Mouse (Mus musculus): ENCODE data around the gene Abcc12. TPM values are rescaled to one million over a fixed set of nuclear protein-coding genes. Genes with fewer than 3 reads are reported as not detected.

Abcc12 gene
- polyA plus RNA-seq, 1 experiment from 2014 or later = 0.05 TPM

GRCm38 (mm10) chr8:86470717-86471116, 109.8 kb downstream of the Abcc12 start:
- ATAC-seq (ENCODE audit: low FRiP score) (no peak), DNase-seq (ENCODE audit: low spot score, missing footprints) (no peak)
- no peaks in the 10 kb centered on the region for H3K9me3 ChIP-seq (ENCODE audit: control insufficient read depth, low read length)
- H3K4me3 ChIP-seq (ENCODE audit: low read depth, low read length) = no peak overlapping the region
- H3K36me3 ChIP-seq (ENCODE audit: control insufficient read depth, insufficient read depth, low read length) = no peaks in the 10 kb centered on the region
- H3K9ac ChIP-seq (ENCODE audit: low read length) = no peak overlapping the region
- no peak overlapping the region for H3K4me2 ChIP-seq
- H3K27me3 ChIP-seq (ENCODE audit: control insufficient read depth, insufficient read depth, low read length) = no peaks in the 10 kb centered on the region
- H3K4me1 ChIP-seq (ENCODE audit: control insufficient read depth, insufficient read depth, low read length) = no peaks in the 10 kb centered on the region
- 91% methylated on average over 2 of the region's 2 CpGs for WGBS
- H3K27ac ChIP-seq (ENCODE audit: low read depth, low read length) = no peak overlapping the region

- DNase-seq (ENCODE audit: low spot score, missing footprints) = no peak
- 100% methylated on average over 2 of the region's 2 CpGs for WGBS
- H3K9ac ChIP-seq (ENCODE audit: low read length) = no peak overlapping the region
- no peaks in the 10 kb centered on the region for H3K36me3 ChIP-seq (ENCODE audit: control insufficient read depth, insufficient read depth, low read length)
- H3K4me2 ChIP-seq = no peak overlapping the region
- H3K4me1 ChIP-seq (ENCODE audit: control insufficient read depth, insufficient read depth, low read length) = no peaks in the 10 kb centered on the region
- H3K27me3 ChIP-seq (ENCODE audit: control insufficient read depth, insufficient read depth, low read length) = no peaks in the 10 kb centered on the region
- H3K4me3 ChIP-seq (ENCODE audit: low read depth, low read length) = no peak overlapping the region
- ATAC-seq (ENCODE audit: low FRiP score) = no peak
- no peak overlapping the region for H3K27ac ChIP-seq (ENCODE audit: low read depth, low read length)
- H3K9me3 ChIP-seq (ENCODE audit: control insufficient read depth, low read length) = no peaks in the 10 kb centered on the region
Measured at GRCm38 (mm10) chr8:86463215-86463614, 117.3 kb downstream of the Abcc12 start.

DNA sequence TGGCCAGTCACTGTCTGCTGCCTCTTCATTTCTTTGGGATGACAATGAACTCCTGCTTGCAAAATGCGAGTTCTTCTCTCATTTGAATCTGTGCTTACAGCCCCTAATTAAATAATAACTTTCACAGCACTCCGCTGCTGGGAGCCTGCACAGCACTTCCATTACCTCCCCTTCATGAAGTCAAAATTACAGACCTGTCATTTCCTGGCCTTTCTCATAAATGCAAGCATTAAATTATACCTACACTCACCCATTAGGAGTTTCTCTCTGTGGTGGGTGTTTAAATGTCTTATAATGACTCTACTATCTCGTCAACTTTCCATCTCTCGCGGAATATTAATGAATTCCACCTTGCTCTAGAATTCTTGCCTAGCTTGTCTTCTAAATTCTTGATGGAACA, 120.1 kb downstream of the Abcc12 start:
- ATAC-seq (ENCODE audit: low FRiP score) = no peak
- Histone ChIP-seq H3K9ac (ENCODE audit: low read length) (no peak overlapping the region), H3K36me3 (ENCODE audit: control insufficient read depth, insufficient read depth, low read length) (no peaks in the 10 kb centered on the region), H3K4me1 (ENCODE audit: control insufficient read depth, insufficient read depth, low read length) (no peaks in the 10 kb centered on the region), H3K27ac (ENCODE audit: low read depth, low read length) (no peak overlapping the region), H3K4me3 (ENCODE audit: low read depth, low read length) (no peak overlapping the region), H3K4me2 (no peak overlapping the region), H3K9me3 (ENCODE audit: control insufficient read depth, low read length) (no peaks in the 10 kb centered on the region), H3K27me3 (ENCODE audit: control insufficient read depth, insufficient read depth, low read length) (no peaks in the 10 kb centered on the region)
- no peak for DNase-seq (ENCODE audit: low spot score, missing footprints)
- WGBS = 83% methylated on average over 5 of the region's 5 CpGs

DNA sequence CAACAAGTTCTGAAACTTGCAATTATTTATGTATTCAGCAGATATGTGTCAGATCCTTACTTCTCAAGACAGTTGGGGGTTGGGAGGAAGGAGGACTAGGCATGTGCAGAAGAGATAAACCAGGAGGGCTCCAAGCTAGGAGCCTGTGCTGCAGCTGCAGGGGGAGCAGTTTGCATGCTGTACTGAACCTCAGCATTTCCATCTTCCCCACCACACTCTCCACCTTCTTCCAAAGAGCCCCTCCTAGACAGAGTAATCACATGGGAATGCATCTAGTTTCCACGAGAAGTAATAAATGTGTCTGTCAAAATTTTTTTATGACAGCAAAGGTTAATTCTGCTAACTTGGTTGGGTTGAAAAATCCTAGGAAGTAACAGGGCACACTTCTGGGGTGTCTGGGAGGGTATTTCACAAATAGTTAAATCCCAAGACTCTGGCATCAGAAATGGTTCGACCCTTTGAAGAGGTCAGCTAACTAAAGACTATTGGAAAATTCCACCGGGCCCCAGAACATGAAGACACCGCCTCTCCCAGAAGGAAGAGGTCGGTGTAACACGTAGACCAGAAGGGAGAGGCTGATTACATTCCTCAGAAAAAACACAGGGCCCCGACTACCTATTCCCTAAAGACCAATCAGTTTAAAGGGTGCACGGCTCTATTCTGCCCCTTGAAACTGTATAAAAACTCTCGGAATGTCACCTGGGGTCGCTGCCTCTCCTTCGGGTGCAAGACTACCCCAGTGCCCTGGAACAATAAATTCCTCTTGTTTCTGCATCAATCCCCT, 126.6 kb downstream of the Abcc12 start:
- H3K9ac ChIP-seq (ENCODE audit: low read length) = no peak overlapping the region
- ATAC-seq (ENCODE audit: low FRiP score) (no peak), DNase-seq (ENCODE audit: low spot score, missing footprints) (no peak)
- no peaks in the 10 kb centered on the region for H3K9me3 ChIP-seq (ENCODE audit: control insufficient read depth, low read length)
- no peaks in the 10 kb centered on the region for H3K4me1 ChIP-seq (ENCODE audit: control insufficient read depth, insufficient read depth, low read length)
- no peaks in the 10 kb centered on the region for H3K27me3 ChIP-seq (ENCODE audit: control insufficient read depth, insufficient read depth, low read length)
- no peak overlapping the region for H3K4me3 ChIP-seq (ENCODE audit: low read depth, low read length)
- H3K27ac ChIP-seq (ENCODE audit: low read depth, low read length) = no peak overlapping the region
- H3K4me2 ChIP-seq = no peak overlapping the region
- no peaks in the 10 kb centered on the region for H3K36me3 ChIP-seq (ENCODE audit: control insufficient read depth, insufficient read depth, low read length)
- WGBS = 92% methylated on average over 11 of the region's 11 CpGs

DNA sequence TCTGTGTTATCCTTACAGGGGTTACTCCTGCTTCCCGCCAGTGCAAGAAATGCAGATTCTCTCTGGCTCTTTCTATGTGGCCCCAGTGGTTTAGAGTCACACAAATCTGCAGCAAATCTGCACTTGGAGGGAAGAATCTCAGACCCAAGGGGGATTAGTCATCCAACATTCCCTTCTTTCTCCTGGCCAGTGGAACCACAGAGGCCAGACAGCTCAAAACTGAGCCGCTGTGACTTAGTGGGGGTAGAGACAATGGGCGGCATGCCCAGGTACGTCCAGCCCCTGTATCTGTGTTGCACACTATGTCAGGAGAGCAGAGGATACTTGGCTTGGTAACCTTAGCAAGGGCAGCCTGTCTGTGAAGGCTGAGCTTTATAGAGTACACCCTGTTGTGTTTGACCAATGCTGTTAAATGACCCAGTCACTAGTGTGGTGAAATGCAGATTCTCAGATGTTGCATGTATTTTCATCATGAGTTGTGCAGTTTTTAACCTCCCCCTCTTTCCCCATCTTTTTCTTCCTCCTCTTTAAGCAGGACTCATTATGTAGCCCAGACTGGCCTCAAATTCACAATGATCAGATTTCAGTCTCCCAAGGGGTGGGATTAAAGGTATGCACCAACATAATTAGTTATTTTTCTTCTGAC, 130.5 kb downstream of the Abcc12 start:
- Histone ChIP-seq H3K4me3 (ENCODE audit: low read depth, low read length) (no peak overlapping the region), H3K36me3 (ENCODE audit: control insufficient read depth, insufficient read depth, low read length) (no peaks in the 10 kb centered on the region), H3K9ac (ENCODE audit: low read length) (no peak overlapping the region), H3K9me3 (ENCODE audit: control insufficient read depth, low read length) (no peaks in the 10 kb centered on the region), H3K27me3 (ENCODE audit: control insufficient read depth, insufficient read depth, low read length) (no peaks in the 10 kb centered on the region), H3K4me2 (no peak overlapping the region), H3K4me1 (ENCODE audit: control insufficient read depth, insufficient read depth, low read length) (no peaks in the 10 kb centered on the region), H3K27ac (ENCODE audit: low read depth, low read length) (no peak overlapping the region)
- ATAC-seq (ENCODE audit: low FRiP score) (no peak), DNase-seq (ENCODE audit: low spot score, missing footprints) (no peak)
- 88% methylated on average over 4 of the region's 4 CpGs for WGBS

- no peaks in the 10 kb centered on the region for H3K9me3 ChIP-seq (ENCODE audit: control insufficient read depth, low read length)
- no peak for DNase-seq (ENCODE audit: low spot score, missing footprints)
- no peak overlapping the region for H3K27ac ChIP-seq (ENCODE audit: low read depth, low read length)
- no peaks in the 10 kb centered on the region for H3K27me3 ChIP-seq (ENCODE audit: control insufficient read depth, insufficient read depth, low read length)
- H3K4me2 ChIP-seq = no peak overlapping the region
- H3K4me3 ChIP-seq (ENCODE audit: low read depth, low read length) = no peak overlapping the region
- ATAC-seq (ENCODE audit: low FRiP score) = no peak
- WGBS = 92% methylated on average over 4 of the region's 4 CpGs
- H3K9ac ChIP-seq (ENCODE audit: low read length) = no peak overlapping the region
- no peaks in the 10 kb centered on the region for H3K4me1 ChIP-seq (ENCODE audit: control insufficient read depth, insufficient read depth, low read length)
- H3K36me3 ChIP-seq (ENCODE audit: control insufficient read depth, insufficient read depth, low read length) = no peaks in the 10 kb centered on the region
Measured at GRCm38 (mm10) chr8:86445516-86445915, 135.0 kb downstream of the Abcc12 start.

DNA sequence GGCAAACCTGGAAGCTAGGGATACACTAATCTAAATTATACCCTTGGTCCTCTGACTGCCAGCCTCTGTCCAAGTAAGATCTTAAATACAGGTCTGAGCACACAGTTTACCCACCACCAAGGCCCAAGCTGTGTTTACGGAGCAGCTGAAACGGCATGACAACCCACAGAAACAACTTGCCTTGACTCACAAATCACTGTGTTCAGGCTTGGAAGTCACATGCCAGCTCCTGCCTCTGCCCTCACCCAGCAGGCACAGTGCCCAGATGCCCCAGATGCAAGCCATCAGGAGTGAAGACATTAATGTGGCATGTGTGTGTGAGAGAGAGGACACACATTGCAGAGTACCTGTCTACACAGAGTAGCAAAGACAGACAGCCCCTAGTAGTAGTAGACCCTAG, 136.7 kb downstream of the Abcc12 start:
- DNase-seq (ENCODE audit: low spot score, missing footprints) (no peak), ATAC-seq (ENCODE audit: low FRiP score) (no peak)
- Histone ChIP-seq H3K4me1 (ENCODE audit: control insufficient read depth, insufficient read depth, low read length) (peaks cover 10% of the 10 kb centered on the region), H3K27me3 (ENCODE audit: control insufficient read depth, insufficient read depth, low read length) (no peaks in the 10 kb centered on the region), H3K27ac (ENCODE audit: low read depth, low read length) (no peak overlapping the region), H3K4me2 (no peak overlapping the region), H3K9me3 (ENCODE audit: control insufficient read depth, low read length) (no peaks in the 10 kb centered on the region), H3K9ac (ENCODE audit: low read length) (no peak overlapping the region), H3K36me3 (ENCODE audit: control insufficient read depth, insufficient read depth, low read length) (no peaks in the 10 kb centered on the region), H3K4me3 (ENCODE audit: low read depth, low read length) (no peak overlapping the region)
- WGBS = 93% methylated on average over 2 of the region's 2 CpGs

DNA sequence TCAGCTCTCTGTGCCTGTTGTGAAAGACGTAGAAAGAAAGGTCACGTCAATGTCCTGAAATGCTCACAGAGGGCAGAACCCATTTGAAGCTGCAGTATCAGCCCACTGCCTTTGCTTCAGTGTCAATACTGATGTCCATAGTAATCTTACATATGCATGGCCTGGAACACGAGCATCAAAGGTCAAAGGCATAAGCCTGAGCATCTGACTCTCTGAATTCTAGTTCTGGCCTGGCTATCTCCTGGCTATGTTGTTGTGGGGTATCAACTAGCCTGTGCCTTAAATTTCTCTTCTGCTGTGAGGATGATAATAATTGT, 141.5 kb downstream of the Abcc12 start:
- no peaks in the 10 kb centered on the region for H3K36me3 ChIP-seq (ENCODE audit: control insufficient read depth, insufficient read depth, low read length)
- no peak for DNase-seq (ENCODE audit: low spot score, missing footprints)
- H3K9ac ChIP-seq (ENCODE audit: low read length) = no peak overlapping the region
- H3K9me3 ChIP-seq (ENCODE audit: control insufficient read depth, low read length) = no peaks in the 10 kb centered on the region
- H3K27ac ChIP-seq (ENCODE audit: low read depth, low read length) = peak overlapping the region; percentile 84
- ATAC-seq (ENCODE audit: low FRiP score) = no peak
- H3K4me2 ChIP-seq = peak overlapping the region; percentile 7; the same call in 1 of the 2 replicates
- 16% methylated on average over 3 of the region's 3 CpGs for WGBS
- no peak overlapping the region for H3K4me3 ChIP-seq (ENCODE audit: low read depth, low read length)
- no peaks in the 10 kb centered on the region for H3K27me3 ChIP-seq (ENCODE audit: control insufficient read depth, insufficient read depth, low read length)
- H3K4me1 ChIP-seq (ENCODE audit: control insufficient read depth, insufficient read depth, low read length) = peaks cover 22% of the 10 kb centered on the region

GRCm38 (mm10) chr8:86438133-86438982, 142.1 kb downstream of the Abcc12 start:
- DNase-seq (ENCODE audit: low spot score, missing footprints) (peak; percentile 94), ATAC-seq (ENCODE audit: low FRiP score) (peak; percentile 99)
- Histone ChIP-seq H3K4me1 (ENCODE audit: control insufficient read depth, insufficient read depth, low read length) (peaks cover 22% of the 10 kb centered on the region), H3K4me2 (peak overlapping the region; percentile 7; the same call in 1 of the 2 replicates), H3K36me3 (ENCODE audit: control insufficient read depth, insufficient read depth, low read length) (no peaks in the 10 kb centered on the region), H3K27me3 (ENCODE audit: control insufficient read depth, insufficient read depth, low read length) (no peaks in the 10 kb centered on the region), H3K9me3 (ENCODE audit: control insufficient read depth, low read length) (no peaks in the 10 kb centered on the region), H3K4me3 (ENCODE audit: low read depth, low read length) (no peak overlapping the region), H3K27ac (ENCODE audit: low read depth, low read length) (peak overlapping the region; percentile 84), H3K9ac (ENCODE audit: low read length) (no peak overlapping the region)
- 48% methylated on average over 5 of the region's 5 CpGs for WGBS

All from midbrain, embryonic 11.5 days (tissue).